Mouse (Mus musculus) liver, adult (tissue): Measurements from ENCODE around the gene Ydjc.

ENCODE experiments used
- GATA4 ChIP-seq: IDR thresholded peaks from 2 replicates; pipeline ENCODE4 v1.6.1; 2014; ENCODE audit warnings: mild to moderate bottlenecking, low read length; ENCODE audit not compliant: insufficient replicate concordance

Gene Ydjc

DNA sequence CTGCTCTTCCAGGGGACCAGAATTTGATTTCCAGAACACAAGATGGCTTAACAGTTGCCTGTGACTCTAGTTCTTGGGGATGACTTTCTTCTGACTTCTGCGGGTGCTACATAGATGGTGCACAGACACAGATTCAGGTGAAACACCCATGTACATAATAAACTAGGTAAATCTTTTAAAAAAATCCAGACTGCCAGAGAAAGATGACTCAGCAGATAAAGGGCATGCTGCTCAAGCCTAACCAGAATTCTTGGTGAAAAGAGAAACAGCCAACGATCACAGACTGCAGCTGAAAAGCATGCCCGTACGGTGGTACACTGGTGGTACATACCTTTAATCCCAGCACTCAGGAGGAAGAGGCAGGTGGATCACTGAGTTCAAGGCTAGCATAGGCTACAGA lies 49.4 kb downstream of the Ydjc start:
- TF ChIP-seq GATA4 = no peak

DNA sequence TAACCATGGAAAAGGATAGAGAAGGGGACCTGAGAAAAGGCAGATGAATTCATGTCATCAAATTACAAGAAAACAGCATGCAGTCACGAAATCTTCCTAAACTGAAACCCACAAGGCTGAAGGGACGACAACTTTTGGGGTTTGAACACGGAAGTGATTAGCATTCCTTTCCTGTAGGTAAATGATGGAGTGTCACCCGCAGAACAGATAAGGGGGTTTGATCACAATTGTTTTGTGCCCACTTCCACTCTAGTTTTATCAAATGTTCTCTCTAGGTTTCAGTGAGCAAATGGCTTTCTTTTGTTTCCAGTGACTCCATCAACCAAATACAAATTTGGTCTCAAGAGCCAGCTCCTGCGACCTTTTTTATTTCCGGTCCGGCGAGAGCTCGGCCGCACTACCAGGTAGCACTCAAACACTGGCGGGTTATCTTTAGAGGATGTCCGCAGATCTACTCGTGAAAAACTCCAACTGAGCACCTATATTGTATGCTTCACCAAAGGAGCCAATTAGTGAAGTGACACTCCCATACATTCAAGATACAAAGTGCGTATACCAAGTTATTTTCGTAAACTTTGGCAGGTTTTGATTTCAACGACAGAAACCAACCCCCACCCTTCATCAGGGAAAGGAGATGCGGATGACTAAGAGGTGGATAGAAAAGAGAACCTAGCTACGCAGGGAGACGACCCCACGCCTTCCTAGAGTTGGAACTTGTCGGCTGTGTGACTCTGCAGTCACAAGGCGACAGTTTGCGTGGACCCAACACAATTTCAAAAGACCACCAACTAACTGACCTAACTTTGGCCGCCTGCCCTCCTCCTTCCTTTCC lies 55.9 kb downstream of the Ydjc start:
- TF ChIP-seq GATA4 = no peak

DNA sequence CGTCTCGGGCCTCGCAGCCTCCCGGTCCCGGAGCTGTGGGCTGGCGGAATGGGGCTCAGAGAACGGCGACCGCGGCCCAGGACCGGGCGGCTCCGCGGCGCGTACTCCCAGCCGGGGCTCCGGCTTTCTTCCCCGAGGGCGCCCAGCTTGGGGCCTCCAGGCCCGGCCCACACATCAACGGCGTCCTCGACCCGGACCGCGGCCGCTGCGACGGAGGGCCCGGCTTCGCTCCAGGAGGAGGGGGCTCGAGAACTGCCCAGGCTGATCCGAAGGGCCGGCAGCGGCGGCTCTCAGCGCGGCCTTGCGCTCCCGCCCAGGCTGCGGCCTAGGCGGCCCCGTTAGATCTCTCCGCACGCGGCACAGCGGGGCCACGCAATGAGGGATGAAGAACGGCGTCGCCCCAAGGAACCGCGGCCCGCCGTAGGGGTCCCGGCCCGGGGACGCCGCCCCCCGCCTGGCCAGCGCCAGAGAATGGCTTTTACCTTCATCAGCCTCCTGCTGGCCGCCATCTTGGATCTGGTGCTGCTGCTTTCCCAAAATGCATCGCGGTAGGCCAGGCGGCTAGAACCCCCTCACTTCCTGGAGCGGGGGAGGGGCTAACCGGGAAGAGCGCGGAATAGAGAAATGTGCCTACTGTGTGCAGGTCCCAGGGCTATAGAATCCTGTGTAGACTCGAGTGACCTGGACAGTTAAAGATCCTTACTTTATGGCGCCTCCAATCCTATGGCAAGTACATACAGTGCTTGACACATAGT lies 56.7 kb downstream of the Ydjc start:
- peak; percentile 6; the same call in 1 of the 2 replicates for TF ChIP-seq GATA4

DNA sequence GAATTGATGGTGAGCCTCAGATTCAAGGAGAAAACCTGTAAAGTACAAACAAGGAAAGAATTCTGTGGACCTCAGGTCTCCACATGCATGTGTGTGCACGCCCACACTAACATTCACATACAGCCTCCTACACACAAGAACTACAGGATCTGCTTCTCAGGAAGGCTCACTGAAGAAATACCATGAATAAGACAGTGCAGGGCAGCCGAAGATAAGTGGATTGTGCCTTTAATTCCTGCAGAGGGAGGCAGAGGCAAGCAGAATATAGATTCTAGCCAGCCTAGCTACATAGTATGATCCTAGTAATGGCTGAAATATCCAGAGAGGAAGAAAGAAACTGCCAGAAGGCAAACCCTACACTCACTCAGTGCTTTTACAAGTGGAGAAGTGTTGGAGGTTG lies 57.6 kb downstream of the Ydjc start:
- no peak for TF ChIP-seq GATA4

DNA sequence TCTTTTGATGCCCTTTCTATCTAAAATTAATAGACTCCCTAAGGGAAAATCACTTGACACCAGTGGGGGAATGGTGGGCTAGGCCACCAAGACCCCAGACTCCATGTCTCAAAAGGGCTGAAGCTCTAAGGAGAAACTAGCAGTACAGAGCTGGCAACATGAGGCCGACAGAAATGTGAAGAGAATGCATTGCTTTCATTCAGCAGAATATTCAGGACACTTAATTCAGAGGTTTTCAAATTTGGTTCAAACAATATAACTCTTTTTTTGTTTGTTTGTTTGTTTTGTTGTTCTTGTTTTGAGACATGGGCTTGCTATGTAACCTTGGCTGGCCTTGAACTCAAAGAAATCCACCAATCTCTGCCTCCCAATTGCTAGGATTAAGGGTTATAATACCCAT lies 58.1 kb downstream of the Ydjc start, which contains the start of gene Ube2l3:
Gene Ube2l3 (minus strand): TSS at position 101 of the 400 bp plus-strand sequence.
- TF ChIP-seq GATA4 = no peak

DNA sequence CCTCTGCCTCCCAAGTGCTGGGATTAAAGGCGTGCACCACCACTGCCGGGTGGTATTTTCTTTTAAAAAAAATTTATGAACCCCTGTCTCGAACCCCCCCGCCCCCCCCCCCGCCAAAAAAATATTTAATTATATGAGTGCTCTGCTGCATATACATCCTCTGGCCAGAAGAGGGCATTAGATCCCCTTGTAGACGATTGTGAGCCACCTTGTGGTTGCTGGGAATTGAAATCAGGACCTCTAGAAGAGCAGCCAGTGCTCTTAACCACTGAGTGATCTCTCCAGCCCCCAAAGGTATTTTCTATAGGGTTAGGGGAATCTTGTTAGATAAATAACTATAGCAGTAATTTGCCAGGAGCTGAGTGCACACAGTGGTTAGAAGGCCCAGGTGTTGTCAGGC lies 60.6 kb downstream of the Ydjc start:
- TF ChIP-seq GATA4 = no peak

DNA sequence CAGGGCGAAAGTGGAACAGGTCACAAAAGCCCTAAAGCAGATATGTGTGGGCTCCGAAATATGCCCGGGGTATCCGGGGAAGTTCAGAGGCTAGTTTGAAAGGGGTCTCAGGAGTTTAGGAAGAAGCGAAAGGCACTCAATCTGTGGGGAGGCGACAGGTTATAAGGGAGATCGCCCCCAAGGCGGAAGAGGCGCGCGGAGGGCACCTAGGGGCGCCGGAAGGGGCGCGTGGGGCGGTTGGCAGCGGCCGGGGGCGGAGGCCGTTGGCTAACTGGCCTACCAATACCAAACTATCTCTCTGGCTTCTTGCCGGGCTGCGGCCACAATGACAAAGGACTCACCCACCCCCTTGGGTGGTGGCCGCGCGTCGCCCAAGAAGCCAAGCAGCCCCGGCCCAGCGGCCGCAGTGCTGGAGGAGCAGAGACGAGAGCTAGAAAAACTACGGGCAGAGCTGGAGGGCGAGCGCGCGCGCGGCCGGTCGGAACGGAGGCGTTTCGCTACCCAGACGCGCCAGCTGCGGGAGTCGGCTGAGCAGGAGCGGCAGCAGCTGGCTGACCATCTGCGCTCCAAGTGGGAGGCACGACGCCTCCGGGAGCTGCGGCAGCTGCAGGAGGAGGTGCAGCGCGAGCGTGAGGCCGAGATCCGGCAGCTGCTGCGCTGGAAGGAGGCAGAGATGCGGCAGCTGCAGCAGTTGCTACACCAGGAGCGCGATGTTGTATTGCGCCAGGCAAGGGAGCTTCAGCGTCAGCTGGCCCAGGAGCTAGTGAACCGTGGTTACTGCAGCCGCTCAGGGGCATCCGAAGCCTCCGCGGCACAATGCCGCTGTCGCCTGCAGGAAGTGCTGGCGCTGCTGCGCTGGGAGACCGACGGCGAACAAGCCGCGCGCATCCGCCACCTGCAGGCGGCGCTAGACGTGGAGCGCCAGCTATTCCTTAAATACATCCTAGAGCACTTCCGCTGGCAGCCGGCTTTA lies 64.3 kb downstream of the Ydjc start, which contains the start of gene Rimbp3:
Gene Rimbp3 (plus strand): TSS at position 215 of the 973 bp plus-strand sequence.
- no peak for TF ChIP-seq GATA4

DNA sequence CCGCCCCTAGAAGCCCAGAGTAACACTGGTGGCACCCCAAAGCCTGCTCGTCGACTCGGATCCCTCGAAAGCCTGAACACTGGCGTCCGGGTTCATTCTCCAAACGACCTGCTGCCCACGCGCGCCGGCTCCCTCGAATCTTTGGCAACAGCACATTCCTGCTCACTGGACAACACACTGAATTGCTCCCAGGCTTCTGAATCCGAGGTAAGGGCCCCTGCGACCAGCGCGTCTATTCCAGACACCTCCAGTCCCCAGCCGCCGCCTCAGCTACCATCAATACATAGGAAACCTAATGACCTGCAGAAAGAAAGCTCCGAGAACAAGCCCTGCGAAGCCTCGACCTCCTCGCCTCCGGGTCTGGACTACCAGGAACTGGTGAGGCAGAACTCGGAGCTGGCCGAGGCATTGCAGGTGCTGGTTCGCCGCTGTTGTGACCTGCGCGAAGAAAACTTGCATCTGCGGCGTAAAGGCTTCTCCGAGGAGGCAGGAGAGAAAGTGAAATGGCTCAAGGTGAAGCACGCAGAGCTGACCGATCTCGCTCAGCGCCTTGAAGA lies 65.1 kb downstream of the Ydjc start:
- no peak for TF ChIP-seq GATA4
